Mouse (Mus musculus) small intestine, adult 2 months (tissue): ENCODE measurements at regions not wholly inside any gene's neighbourhood (a gene's known extent, or its start where the extent isn't known, plus 50 kb on each side); places are given as distances from the start of the nearest gene placed in this dataset.

ENCODE experiments used
- H3K27ac ChIP-seq: fragments of 200-500 bp; 2 replicates; pipeline ENCODE4 v1.5.1; 2012; ENCODE audit warnings: low read depth, low read length, control low read depth, inconsistent platforms; ENCODE audit not compliant: insufficient read depth
- H3K27me3 ChIP-seq: fragments of 200-500 bp; 2 replicates; pipeline ENCODE4 v1.6.1; 2012; ENCODE audit warnings: mild to moderate bottlenecking, moderate library complexity, low read length, inconsistent platforms; ENCODE audit not compliant: control insufficient read depth, insufficient read depth
- H3K36me3 ChIP-seq: fragments of 200-500 bp; 2 replicates; pipeline ENCODE4 v1.6.1; 2012; ENCODE audit warnings: mild to moderate bottlenecking, low read length, control low read depth, inconsistent platforms; ENCODE audit not compliant: control insufficient read depth, insufficient read depth
- H3K4me1 ChIP-seq: fragments of 200-500 bp; 2 replicates; pipeline ENCODE4 v1.6.1; 2012; ENCODE audit warnings: low read length, inconsistent platforms, mixed read lengths; ENCODE audit not compliant: control insufficient read depth, insufficient read depth, insufficient read length
- H3K4me3 ChIP-seq: fragments of 200-500 bp; 2 replicates; pipeline ENCODE4 v1.5.1; 2012; ENCODE audit warnings: low read depth, mild to moderate bottlenecking, control low read depth, inconsistent platforms, low read length, moderate library complexity
- CTCF ChIP-seq: fragments of 200-500 bp; IDR thresholded peaks from 2 replicates; pipeline ENCODE4 v1.5.1; 2012; ENCODE audit warnings: low read depth, mild to moderate bottlenecking, control low read depth, inconsistent platforms, low read length, moderate library complexity, mixed read lengths; ENCODE audit not compliant: insufficient replicate concordance, insufficient read length; ENCODE audit errors: extremely low read depth
- POLR2A ChIP-seq: fragments of 200-500 bp; IDR thresholded peaks from 2 replicates; pipeline ENCODE4 v1.6.1; 2012; ENCODE audit warnings: low read depth, mild to moderate bottlenecking, control low read depth, inconsistent platforms, low read length, moderate library complexity
- WGBS: fragments of 180-500 bp; shearing (Covaris S2); methylation state at CpG from one replicate; pipeline ENCODE4 v1.1.7; 2018; 5-methylcytosine and 5-hydroxymethylcytosine counted together

DNA sequence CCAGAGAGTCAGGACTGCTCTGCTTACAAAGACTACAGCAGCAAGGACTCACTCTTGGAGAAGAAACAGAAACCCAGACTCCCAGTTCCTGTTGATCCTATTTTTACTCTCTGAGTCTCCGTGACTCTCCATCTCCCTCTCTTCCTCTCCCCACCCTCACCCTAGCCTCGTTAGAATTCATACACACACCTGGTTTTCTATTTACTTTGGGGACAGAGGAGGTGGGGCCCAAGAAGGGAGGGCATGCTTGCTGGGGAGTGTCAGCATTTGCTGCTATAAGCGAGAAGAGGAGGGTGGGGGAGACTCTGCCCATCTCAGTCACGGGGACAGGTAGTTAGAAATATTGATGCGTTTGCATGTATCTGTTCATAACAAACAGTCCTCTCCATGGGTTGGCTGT lies 129.6 kb upstream of the Runx1 start:
- no peak overlapping the region; the same call in 1 of the 2 replicates for H3K27ac ChIP-seq
- H3K4me1 ChIP-seq: peaks cover 18% of the 10 kb centered on the region; the same call in 1 of the 2 replicates
- WGBS: 17% methylated on average over 5 of the region's 5 CpGs
- H3K27me3 ChIP-seq: no peaks in the 10 kb centered on the region
- no peak overlapping the region for H3K4me3 ChIP-seq
- no peaks in the 10 kb centered on the region for H3K36me3 ChIP-seq
- TF ChIP-seq POLR2A (no peak), CTCF (no peak)

- no peak for TF ChIP-seq POLR2A
- no peak for TF ChIP-seq CTCF
- Histone ChIP-seq H3K4me1 (peaks cover 18% of the 10 kb centered on the region; the same call in 1 of the 2 replicates), H3K36me3 (no peaks in the 10 kb centered on the region), H3K27me3 (no peaks in the 10 kb centered on the region), H3K27ac (peak overlapping the region; percentile 34), H3K4me3 (no peak overlapping the region)
- WGBS: 78% methylated on average over 4 of the region's 4 CpGs
Measured at GRCm38 (mm10) chr16:92955087-92955486, 129.1 kb upstream of the Runx1 start.

DNA sequence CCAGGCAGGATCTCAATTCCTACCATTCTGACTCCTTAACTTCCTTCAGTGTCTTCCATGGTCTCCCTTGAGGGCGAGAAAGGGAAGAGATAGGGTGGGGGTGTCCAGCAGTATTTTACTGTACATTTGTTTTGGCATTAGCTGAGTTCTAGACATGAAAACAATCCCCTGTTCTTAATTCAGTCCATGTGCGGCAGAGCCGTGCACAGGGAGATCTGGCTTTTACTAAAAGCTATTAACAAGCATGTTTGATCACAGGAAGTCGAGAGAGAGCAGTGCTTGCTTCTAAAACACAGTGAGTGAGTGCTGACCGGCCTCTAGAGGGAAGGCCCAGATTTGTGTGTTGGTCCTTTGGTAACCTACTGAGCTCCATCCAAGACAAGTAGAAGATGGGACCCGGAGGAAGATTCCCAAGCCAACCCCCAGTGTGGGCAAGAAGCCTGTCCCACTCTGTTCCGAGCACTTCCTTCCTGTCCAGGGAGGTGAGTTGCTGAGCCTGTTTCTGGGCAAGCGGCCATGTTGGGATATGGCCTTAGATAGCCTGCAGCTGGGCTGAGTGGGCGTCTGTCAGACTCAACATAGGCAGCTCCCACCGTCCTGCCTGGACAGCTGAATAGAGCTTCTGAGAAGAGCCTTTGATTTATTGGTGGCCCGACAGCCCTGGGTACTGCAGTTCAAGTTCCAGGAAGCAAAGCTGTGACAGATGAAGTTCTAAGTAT lies 128.1 kb upstream of the Runx1 start:
- Histone ChIP-seq H3K27me3 (no peaks in the 10 kb centered on the region), H3K36me3 (no peaks in the 10 kb centered on the region), H3K4me3 (no peak overlapping the region), H3K27ac (peak overlapping the region; percentile 34), H3K4me1 (peaks cover 18% of the 10 kb centered on the region; the same call in 1 of the 2 replicates)
- WGBS: 35% methylated on average over 11 of the region's 11 CpGs
- no peak for TF ChIP-seq CTCF
- no peak for TF ChIP-seq POLR2A

- no peaks in the 10 kb centered on the region for H3K36me3 ChIP-seq
- no peaks in the 10 kb centered on the region for H3K27me3 ChIP-seq
- H3K27ac ChIP-seq: peak overlapping the region; percentile 29
- TF ChIP-seq POLR2A (no peak), CTCF (no peak)
- peaks cover 18% of the 10 kb centered on the region; the same call in 1 of the 2 replicates for H3K4me1 ChIP-seq
- H3K4me3 ChIP-seq: no peak overlapping the region
- 50% methylated on average over 7 of the region's 7 CpGs for WGBS
Measured at GRCm38 (mm10) chr16:92952336-92953097, 126.6 kb upstream of the Runx1 start.

- Histone ChIP-seq H3K27me3 (no peaks in the 10 kb centered on the region), H3K4me3 (no peak overlapping the region), H3K4me1 (peaks cover 18% of the 10 kb centered on the region; the same call in 1 of the 2 replicates), H3K27ac (peak overlapping the region; percentile 58), H3K36me3 (no peaks in the 10 kb centered on the region)
- WGBS: 90% methylated on average over 6 of the region's 6 CpGs
- TF ChIP-seq CTCF (no peak), POLR2A (no peak)
Measured at GRCm38 (mm10) chr16:92951516-92951915, 125.6 kb upstream of the Runx1 start.

DNA sequence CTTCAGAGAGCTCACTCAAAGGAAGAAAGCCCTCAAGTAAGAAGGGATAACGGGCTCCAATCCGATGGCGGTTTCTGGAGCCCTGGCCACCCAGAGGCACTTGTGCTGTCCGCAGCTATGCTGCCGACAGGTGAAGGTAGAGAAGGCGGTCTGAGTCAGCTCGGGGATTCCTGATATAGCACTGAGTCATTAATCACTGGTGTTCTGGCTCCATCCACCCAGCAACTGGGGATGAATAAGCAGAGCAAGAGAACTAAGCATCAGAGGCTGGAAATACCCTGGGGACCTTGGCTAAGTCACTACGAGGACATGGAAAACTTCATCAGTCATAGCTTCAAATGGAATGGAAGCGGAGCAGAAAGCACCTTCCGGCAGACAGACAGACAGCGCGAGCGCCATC lies 122.5 kb upstream of the Runx1 start:
- 94% methylated on average over 13 of the region's 13 CpGs for WGBS
- no peak overlapping the region for H3K4me3 ChIP-seq
- H3K27me3 ChIP-seq: no peaks in the 10 kb centered on the region
- no peak overlapping the region for H3K27ac ChIP-seq
- TF ChIP-seq POLR2A: no peak
- TF ChIP-seq CTCF: no peak
- H3K4me1 ChIP-seq: peaks cover 2% of the 10 kb centered on the region; the same call in 1 of the 2 replicates
- H3K36me3 ChIP-seq: no peaks in the 10 kb centered on the region

DNA sequence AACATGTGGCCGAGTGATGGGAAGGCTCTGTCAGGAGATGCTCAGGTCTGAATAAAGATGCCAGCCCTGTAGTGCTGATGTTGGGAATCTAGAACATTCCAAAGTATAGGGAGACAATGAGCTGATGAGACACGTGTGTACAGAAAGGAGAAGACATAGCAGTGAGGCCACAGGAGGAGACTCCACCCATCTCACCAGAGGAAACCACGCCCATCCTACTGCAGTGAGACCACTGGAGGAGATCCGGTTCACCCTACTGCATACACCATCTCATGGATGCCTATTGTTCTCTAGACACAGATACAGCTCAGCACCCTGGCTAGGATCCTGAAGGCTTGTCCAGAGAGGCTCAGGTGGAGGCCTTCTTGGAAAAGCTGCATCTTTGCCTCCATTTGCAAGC lies 120.6 kb upstream of the Runx1 start:
- Histone ChIP-seq H3K4me1 (no peaks in the 10 kb centered on the region), H3K27me3 (no peaks in the 10 kb centered on the region), H3K27ac (no peak overlapping the region), H3K36me3 (no peaks in the 10 kb centered on the region), H3K4me3 (no peak overlapping the region)
- WGBS: 70% methylated on average over 4 of the region's 4 CpGs
- TF ChIP-seq CTCF (no peak), POLR2A (no peak)
